Mouse (Mus musculus) adrenal gland, adult 2 months (tissue): Measurements from ENCODE around the gene Sp1. TPM values are rescaled to one million over a fixed set of nuclear protein-coding genes. Genes with fewer than 3 reads are reported as not detected.

ENCODE experiments used
- DNase-seq: peaks from one replicate; pipeline ENCODE4 v3.0.0; 2021
- polyA plus RNA-seq: library from polyadenylated mRNA; depleted of rRNA; stranded (reverse); fragments of >200 nt; gene quantifications from 2 replicates; pipeline ENCODE4 v1.2.3, GENCODE M21; 2012
- total RNA-seq, 2 experiments: library from RNA; stranded (reverse); gene quantifications; 2 replicates each; pipeline ENCODE4 v1.2.3; 2021

The Sp1 gene
- total and polyA plus RNA-seq, 3 experiments = 11.1 to 72.1 (median 71.7) TPM

DNA sequence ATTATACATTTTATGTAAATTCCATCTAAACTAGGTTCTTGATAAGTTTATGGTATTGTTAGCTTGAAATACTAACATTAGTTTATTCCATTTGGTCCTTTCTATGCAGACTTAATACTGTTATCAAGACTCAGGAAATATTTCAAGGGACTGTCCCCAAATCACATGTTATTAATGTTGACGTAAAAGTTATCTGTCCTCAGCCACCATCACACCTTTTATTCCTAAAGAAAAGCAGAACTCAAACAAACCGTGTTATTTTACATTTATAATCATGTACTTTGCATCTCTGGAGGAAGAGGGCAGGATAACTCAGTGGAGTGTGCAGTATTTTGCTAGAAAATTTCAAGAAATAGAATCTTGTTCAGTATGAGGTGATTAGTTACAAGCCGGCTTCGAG lies 27.2 kb downstream of the Sp1 start:
- no peak for DNase-seq

DNA sequence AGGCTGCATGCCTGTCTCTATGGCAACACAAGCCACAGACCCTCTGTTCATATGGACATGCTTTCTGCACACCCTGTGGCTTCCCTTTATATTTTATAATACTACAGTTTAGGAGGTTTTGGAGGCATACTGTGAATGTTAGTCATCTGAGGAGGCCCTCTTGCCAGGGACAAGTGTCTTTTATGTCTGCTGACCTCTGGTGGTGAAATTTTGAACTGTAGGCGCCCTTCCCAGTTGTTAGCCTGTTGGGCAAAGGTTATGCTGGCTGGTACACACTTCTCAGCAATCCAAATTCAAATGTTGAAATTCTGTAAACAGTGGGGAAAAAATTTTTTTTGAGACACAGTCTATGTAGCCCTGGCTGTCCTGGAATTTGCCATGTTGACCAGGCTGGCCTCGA lies 36.5 kb downstream of the Sp1 start:
- DNase-seq = peak; percentile 87

DNA sequence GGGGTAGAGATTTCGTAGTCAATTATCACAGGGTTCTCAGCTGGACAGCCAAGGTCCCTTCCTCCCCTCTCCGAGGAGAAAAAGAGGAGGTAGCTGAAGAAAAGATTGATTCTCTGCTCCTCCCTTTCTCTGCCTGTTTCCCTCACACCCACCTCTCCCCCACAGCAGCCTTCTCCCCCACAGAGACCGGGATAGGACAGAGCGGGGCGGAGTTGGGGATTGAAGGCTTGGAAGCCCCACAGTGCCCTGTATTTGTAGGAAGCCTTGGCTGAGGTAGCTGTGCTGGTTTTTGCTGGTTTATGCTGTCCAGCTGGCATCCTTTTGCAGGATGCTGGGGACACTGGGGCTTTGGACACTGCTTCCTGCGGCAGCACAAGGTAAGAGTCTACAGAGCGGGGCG lies 39.2 kb downstream of the Sp1 start, which contains the start of gene Amhr2:
TSS of gene Amhr2 (plus strand) at position 222 of the 400 bp plus-strand sequence.
- no peak for DNase-seq

DNA sequence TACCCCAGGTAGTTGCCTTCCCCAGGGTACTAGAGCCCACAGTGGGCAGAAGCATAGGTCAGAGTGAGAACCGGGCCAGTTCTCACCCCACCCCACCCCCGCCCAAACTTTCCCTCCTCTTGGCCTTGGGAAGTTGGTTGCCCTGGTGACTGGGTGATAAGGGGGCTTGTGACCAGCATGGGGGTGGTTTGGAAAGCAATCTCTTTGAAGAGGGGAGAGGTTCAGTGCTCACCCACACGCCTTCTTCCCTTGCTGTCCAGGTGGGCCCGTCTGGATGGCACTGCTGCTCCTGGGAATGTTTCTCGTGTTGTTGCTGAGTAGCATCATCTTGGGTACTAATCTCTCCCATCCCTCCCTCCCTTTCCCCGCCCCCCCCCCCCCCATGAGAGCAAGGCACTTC lies 40.5 kb downstream of the Sp1 start:
- no peak for DNase-seq

DNA sequence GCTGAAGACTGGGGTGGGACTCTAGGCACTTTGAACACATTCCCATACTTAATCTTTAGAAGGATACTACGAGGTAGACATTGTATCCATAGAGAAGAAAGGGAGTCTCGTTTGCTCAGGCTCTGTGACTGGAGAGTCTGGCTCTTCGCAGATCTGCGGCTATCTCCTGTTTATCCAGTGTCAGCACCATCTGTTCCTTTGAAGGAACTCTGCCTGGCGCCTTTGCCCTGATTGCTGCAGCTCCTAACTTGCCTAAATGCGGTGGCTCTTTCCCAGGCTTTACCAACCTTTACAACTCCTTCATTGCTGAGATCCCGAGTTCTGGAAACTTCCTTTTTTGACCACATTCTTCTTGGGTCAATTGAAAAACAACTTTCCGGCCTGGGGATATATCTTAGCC lies 43.4 kb downstream of the Sp1 start:
- DNase-seq = no peak

DNA sequence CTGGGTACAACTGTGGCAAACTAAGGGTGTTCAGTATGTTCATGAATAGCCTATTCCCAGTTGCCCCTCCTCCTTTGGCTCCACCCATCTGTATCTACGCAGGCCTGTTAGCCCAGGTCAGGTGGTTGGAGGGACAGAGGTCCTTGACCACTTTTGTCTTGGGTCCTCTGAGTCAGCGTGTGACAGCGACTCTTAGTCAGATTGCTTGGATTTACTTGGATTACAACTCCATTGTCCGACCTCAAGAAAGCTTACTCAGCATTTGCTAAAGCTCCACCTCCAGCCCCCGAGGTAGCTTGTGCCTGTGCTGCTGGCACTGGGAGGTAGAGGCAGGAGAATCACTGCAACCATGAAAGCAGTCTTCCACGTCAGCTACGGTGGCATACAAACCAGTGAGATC lies 45.0 kb downstream of the Sp1 start:
- peak; percentile 89 for DNase-seq

DNA sequence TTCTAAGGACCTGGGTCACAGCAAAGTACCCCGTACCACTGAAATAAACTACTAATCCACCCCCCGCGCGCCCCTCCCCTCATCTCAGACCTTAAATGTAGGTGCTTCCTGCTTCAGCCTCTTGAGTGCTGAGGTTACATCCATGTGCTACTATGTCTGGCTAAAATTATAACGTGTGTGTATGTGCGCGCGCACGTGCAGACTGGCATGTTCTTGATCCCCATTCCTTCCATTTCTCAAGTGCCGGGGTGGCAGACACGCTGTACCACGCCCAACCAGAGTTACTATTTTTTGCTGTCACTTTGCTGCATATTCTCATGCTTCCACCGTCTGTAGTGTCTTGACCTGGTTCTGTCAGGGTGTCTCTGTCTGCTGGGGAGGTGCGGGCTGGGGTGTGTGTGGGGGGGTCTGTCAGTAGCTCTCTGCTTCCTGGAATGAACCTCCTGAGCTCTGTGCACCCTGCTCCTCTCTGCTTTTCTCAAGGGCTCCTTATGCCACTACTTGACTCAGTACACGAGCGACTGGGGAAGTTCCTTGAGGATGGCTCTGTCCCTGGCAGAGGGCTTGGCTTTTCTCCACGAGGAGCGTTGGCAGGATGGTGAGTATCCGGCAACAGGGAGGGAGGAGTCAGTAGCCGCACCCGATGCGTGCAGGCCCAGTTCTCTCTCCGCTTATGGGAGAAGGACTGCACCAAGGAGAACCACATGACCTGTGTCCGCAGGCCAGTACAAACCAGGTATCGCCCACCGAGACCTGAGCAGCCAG lies 45.9 kb downstream of the Sp1 start:
- no peak for DNase-seq

DNA sequence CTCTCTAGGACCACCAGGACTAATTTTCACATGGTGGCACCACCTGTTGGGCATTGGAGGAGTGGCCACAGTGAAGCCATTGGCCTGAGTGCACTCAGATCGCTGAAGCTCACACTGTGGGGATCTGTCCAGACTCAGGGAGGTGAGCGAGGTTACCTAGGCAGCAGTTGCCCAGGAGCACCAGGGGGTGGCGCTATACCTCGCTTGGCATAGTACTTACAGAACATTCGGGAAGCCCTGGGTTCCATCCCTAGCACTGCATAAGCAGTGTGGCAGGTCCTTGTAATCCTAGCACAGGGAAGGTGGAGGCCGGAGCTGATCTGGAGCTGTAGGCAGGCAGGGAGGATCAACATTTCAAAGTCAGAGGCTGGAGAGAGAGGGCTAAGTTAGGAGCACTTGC lies 50.0 kb downstream of the Sp1 start:
- DNase-seq = no peak

DNA sequence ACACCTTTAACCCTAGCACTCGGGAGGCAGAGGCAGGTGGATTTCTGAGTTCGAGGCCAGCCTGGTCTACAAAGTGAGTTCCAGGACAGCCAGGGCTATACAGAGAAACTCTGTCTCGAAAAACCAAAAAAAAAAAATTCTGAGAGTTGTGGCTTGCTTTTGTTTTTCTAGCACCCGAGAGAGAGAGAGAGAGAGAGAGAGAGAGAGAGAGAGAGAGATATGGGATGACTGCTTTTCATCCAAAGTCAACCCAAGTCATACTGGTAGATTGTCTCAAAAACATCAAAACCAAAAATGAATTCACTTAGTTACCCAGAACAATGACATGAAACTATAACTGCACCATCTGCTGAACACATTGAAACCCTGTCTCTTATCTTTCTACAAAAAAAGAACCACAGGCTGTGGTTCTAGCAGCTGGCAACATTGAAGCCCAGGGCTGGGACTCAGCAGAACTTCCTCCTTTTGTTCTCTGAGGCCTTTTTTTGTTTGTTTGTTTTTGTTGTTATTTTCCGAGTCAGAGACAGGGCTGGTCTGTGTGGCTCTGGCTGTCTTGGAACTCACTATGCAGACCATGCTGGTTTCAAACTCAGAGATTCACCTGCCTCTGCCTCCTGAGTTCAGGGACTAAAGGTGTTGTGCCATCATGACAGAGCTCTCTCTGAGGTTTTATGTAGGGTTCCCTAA lies 52.2 kb downstream of the Sp1 start:
- DNase-seq = no peak

DNA sequence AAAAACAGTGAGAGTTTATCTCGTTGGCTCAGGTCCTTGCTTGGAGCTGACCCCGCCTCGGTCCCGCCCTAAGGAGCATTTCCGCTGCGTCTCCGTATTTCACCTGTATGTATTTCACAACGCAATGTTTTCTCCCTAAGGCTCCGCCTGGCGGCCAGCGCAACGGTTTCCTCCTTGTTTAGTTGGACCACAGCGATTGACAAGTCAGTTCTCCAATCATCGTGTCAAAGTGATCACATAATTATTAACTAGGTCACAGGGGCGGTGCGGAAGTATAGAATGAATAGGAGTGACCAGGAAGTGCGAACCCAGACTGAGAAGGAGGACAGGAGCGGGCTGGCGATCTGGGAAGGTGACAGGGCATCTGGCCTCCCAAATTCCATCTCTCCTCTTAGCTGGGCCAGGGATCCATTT lies 53.0 kb downstream of the Sp1 start, which contains the start of gene Prr13:
TSS of gene Prr13 (plus strand) at position 125 of the 414 bp plus-strand sequence.
- DNase-seq = peak; percentile 94

DNA sequence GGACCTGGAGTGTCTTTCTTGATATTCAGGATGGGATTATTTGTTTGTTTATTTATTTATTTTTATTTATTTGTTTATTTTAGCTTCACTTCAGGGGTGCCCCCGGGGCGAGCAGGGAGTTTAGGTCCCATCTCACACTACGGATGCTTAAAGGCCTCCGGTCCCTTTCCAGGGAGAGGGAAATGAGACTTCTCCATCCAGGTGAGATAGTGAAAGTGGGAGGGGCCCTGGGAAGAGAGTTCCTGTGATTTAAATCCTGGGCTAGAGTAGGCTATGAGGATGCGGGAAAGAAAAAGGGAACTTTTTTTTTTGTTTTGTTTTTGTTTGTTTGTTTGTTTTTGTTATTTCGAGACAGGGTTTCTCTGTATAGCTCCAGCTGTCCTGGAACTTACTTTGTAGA lies 53.4 kb downstream of the Sp1 start:
- DNase-seq = no peak

DNA sequence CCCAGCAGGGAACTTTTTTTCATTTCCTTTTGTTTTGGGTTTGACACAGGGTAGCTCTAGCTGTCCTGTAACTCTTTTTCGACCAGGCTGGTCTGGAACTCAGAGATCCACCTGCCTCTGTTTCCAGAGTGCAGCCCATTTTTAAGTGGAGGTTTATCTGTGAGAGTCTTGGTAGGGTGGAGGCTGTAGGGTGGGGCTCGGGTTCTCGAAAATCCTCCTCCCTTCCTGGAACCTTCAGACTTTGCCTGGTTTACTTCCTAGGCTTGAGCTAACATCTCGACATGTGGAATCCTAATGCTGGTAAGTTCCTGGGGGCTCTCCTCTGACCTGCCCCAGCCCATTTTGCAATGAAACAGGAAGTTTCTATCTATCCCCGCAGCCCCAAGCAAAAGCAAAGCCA lies 53.9 kb downstream of the Sp1 start:
- no peak for DNase-seq

DNA sequence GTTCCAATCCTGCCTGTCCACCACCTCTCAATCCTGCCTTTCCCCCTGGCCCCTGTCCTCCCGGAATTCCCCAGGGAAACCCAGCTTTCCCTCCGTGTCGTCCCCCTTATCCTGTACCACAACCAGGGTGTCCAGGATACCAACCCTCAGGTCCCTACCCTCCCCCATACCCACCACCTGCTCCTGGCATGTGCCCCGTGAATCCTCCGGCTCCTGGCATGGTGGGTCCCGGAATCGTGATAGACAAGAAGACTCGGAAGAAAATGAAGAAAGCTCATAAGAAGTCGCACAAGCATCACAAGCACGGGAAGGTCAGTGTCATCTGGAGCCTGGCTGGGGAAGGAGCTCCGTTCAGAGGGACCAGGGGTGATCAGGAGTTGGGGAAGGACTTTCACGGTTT lies 54.5 kb downstream of the Sp1 start:
- no peak for DNase-seq

DNA sequence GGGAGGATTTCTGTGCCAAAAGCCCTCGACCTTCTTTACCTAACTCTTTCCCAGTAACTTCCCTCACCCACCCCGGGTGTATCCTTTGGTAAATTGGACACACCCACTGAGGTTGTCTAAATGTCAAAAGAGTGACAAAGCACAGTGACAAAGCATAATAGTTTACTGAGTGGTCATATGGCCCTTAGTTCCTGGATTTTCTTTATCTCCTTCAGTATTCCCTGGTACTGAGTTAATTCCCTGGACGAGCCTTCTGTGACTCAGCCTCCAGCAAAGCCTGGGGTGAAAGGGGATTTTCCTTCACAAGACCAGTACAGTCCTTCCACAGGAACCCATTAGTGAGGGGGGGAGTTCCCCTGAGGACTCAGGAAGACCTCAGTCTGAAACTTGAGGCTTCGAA lies 55.0 kb downstream of the Sp1 start:
- peak; percentile 58 for DNase-seq

DNA sequence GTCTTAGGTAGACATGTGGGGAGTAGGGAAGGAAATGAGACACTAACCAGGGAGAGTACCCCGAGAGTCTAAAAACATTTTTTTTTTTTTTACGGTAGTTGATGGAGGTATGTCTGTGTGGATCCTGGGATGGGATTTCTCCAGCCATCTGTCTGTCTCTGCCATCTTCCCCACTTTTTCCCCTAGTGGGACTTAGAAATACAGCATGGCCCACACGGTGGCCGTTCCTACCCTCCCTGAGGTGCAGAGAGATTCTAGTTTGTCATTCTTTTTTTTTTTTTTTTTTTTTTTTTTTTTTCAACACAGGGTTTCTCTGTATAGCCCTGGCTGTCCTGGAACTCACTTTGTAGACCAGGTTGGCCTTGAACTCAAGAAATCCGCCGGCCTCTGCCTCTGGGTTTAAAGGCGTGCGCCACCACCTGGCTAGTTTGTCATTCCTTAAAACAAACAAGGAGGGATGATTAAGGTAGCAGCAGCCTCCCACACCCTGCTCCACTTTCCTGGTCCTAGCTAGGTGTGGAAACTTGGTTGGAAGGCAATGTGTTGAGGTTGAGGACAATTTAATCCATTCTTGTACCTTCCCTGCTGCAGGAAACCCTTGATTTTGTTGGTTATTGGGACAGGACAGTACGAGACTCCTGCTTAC lies 55.6 kb downstream of the Sp1 start:
- no peak for DNase-seq

DNA sequence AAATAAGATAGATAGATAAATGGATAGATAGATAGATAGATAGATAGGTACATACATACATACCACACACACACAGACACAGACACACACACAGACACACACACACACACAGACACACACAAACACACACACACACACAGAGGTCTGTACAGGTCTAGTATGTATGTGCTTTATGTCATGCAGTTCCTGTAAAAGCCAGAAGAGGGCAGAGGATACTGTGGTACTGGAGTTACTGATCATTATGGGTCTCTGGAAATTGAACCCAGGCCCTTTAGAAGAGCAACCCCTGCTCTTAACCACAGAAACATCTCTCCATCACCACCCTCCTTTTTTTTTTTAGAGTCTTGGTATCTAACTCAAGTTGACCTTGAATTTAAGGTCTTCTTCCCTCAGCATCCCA lies 57.7 kb downstream of the Sp1 start:
- DNase-seq = no peak

DNA sequence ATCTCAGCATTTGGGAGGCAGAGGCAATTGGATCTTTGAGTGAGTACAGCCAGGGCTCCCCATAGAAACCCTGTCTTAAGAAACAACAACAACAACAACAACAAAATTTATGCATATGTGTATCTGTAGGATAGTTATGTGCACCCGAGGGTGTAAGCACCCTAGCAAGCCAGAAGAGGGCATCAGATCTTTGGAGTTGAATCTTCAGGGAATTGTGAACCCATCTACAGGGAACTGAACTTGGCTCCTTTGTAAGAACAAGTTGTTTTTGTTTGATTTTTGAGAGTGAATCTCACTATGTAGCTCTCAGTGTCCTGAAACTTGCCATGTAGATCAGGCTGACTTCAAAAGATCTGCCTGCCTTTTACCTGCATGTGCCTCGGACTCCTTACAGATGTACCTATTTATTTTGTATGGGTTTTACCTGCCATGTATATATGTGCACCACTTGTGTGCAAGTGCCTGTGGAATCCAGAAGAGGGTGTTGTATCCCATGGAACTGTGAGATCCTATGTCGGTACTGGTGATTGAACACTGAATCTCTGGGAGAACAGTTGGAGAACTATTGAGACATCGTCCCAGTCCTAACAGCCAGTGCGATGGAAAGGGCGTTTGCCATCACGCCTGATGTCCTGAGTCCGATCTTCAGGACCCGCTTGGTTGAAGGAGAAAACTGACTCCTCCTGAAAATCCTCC lies 62.9 kb downstream of the Sp1 start:
- DNase-seq = no peak

DNA sequence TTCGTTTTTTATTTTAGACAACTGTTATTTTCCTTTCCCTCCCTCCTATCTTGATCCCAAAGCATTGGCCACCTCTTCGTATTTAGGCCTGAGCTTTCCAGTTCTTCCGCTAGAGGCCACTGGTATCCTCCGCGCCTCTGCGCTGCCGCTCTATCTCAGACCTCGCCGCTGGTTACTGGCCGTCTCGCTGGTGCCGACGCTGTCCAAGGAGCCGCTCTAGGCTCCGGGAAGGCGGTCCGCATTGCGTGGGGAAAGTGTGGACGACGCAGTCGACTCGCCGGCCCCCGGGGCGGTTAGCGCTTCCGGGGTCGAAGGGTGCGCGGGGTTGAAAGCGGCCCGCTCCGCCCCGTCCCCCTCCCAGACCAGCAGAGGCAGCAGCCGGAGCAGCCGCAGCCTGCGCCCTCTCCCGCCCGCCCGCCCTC lies 64.3 kb downstream of the Sp1 start, which contains the start of gene Pcbp2:
TSS of gene Pcbp2 (plus strand) at position 357 of the 422 bp plus-strand sequence.
- peak; percentile 98 for DNase-seq

DNA sequence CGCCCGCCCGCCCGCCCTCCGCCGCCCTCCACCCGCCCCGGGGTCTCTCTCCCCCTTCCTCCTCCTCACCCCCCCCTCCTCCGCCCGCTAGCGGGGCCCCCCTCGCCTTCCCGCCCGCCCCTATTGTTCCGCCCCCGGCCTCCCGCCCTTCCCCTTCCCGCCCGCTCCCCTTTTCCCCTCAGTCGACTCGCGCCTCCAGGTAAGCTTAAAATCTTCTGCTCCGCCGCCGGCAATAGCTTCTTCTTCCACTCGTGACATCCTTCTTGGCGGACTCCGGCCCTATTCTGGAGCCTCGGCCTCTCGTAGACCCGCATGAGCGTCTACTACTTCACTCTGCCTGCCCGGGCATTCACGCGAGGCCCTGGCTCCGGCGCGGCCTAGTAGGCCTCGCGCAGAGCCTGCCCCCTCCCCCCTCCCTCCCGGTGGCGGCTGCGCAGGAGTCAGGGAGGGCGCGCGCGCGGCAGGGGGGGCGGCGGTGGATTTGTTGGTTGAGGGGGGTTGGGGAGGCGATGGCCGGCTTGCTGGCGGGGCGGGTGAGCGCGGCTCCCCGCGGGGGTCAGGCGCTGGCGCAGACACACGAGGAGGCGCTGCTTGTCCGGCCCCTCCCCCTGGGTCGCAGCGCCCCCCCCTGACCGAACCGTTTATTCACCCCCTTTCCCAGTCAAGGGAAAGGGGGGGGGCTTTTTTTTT lies 64.8 kb downstream of the Sp1 start:
- DNase-seq = peak; percentile 90

DNA sequence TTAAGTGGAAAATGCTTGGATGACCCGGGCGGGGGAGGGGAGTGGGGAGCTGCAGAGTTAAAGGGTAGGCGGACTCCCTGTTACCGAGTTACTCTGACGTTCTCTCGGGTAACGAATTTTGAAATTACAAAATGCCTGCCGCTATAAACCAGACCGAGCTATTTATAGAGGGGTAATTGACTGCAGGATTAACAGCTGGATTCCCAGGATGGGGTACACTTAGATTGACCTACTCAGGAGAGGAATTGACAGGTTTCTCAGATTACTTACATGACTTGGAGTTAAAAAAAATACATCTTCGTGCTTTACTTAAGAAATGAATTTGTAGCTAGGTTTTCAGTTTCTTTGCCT lies 65.3 kb downstream of the Sp1 start:
- no peak for DNase-seq

DNA sequence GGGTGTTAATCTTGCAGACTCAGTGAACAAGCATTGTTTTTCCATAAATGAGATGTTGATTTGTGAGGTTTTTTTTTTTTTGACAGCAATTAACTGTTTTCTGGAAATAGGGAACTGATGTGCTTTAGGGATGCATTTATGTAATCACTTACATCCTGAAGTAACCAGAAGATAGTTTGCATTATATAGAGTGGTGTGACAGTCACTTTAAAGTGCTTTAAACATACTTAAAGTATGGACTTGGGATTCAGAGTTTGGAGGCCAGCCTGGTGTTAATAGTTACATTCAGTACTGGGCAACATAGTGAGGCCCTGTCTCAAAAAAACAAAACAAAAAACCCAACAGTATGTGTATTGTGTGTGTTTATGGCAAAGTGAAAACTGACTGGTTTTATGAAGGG lies 65.8 kb downstream of the Sp1 start:
- no peak for DNase-seq

DNA sequence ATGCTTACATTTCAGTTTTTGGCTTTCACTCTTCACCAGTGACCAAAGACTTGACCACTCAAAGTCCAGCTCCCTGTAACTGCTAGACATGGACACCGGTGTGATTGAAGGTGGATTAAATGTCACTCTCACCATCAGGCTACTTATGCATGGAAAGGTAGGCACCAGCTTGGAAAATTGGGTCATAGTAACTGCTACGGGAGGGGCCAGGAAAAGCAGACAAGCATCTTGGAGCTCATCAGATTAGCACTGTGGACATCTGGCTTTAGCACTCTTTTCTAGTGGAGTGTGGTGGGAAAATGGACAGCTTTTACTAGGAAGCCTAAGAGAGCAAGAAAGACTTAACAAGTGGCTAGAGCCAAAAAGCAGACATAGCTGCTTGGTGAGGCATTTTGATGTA lies 67.3 kb downstream of the Sp1 start:
- no peak for DNase-seq
